Mouse (Mus musculus) frontal cortex, postnatal 36 days (tissue): Measurements from ENCODE around the gene Ly6c1.
"Not testable (repeated sequence)": the region's sequence is repeated elsewhere in the genome, so short reads cannot be mapped to it uniquely, and the experiment has no call there.

ENCODE experiments used
- DNase-seq, 2 experiments: peaks; one replicate each; pipeline ENCODE4 v3.0.0; 2022; ENCODE audit warnings: low spot score in 2 of 2

The Ly6c1 gene

DNA sequence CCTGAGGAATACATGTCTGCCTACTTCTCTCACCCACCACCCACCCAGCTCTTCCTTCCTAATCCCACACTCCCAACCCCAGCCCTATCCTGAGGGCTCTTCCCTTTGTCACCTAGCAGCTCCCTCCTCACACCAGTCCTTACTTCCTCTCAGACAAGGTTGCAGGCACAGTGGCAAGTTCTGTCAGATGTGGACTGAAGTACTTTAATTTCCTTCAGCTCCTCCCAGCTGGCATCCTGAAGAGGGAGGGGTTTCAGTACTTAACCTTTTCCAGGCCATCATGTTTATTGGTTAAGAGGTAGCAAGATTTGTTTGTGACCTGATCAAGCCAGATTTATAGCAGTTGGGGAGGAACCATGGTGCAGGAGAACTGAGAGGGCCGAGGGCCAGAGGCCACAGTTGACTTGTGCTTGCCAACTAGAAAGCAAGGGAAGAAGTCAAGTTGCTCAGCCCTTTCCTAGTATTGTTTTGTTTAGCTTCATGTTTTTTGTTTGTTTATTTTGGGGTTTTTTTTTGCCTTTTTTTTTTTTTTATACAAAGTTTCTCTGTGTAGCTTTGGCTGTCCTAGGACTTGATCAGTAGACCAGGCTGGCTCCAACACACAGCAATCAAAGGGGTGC, at the start of gene Ly6c1:
Gene Ly6c1 (minus strand): TSS at position 189 of the 620 bp plus-strand sequence.
- DNase-seq: not testable (repeated sequence)

DNA sequence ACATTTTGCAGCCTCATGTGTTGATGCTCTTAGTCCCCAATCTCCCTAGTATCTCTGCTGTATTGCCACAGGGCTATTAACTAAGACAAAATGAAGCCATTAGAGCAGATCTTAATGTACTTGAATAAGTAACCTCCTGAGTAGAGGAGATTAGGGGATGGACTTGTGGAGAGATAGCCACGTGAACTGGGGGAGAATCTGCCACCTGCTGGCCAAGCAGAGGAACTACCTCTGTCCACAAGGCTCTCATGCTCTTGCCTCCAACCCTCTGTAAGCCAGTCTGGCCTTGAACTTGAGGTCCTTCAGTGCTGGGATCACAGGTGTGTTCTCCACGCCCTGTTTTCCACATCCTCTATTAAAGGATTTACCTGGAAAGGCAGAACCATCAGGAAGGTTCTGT, 39.4 kb upstream of the Ly6c1 start:
- peak in 1 of 2 experiments; percentile 6 for DNase-seq

DNA sequence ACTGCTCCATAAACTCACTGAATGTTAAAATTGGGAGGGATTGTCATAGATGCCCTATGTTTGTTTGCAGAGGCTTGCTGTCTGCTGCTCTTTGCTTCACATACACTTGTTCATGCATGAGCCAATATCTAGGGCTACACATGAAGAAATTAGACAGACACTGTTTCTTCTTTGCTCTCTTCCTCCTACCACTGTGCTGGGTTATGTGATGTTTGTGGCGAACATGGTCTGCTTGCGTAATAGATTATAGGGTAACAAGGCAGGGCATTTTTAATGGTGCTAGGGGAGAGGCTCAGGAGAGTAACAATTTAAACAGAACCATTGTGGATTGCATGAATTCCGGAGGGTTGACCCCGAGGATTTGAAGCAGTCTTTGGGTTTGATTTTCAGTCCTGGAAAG, 21.3 kb upstream of the Ly6c1 start:
- DNase-seq: no peak

DNA sequence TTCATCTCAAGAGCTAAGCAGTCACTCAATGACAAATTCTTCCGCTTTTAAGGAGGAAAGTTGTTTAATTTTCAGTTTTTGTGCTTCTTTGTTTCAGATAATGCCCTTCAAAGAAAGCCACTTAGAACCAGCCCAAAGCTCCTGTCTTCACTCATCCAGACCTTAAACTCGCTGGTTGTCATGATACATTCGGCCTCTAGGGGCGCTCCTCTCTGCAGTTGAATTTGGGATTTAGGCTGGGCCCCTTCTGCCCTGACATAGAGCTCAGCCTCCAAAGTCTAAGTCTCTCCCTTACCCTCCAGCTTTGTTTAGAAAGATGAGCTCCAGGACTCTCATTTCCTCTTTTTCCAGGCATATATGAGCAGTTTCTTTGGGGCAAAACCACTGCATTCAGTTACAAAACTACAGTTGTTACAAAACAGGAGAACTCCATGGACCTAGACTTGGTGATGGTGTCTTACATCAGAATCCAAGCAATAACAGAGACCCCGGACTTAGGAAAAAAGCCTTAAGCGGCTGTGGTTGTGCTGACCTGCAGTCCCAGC, 13.5 kb upstream of the Ly6c1 start:
- DNase-seq: peak; percentile 28 to 46

DNA sequence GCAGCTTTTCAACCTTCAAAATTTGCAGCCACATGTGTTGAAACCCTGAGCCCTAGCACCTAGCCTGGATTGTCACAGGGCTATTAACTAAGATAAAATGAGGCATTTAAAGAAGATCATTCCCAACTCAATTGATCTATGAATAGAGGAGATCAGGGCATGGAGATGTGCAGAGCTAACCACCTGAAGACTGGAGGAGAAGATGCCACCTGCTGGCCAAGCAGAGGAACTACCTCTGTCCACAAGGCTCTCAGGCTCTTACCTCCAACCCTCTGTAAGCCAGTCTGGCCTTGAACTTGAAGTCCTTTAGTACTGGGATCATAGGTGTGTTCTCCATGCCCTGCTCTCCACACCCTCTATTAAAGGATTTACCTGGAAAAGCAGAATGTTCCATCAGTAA, 11.9 kb upstream of the Ly6c1 start:
- peak; percentile 22 to 25 for DNase-seq

DNA sequence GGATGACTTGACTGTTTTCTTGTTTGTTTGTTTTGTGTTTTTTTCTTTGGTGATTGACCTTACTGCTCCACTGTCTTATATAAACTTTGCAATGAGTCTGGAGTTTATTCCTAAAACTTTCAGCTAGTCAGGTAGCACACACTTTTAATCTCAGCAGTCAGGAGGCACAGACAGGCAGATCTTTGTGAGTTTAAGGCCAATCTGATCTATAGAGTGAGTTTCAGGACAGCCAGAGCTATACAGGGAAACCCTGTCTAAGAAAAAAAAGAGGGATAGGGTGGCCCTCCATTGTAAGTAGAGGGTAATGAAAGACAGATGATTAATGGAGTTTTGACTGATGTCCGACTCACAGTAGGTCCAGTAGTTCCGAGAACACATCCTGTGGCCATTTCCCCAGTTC, 7.4 kb upstream of the Ly6c1 start:
- no peak for DNase-seq

DNA sequence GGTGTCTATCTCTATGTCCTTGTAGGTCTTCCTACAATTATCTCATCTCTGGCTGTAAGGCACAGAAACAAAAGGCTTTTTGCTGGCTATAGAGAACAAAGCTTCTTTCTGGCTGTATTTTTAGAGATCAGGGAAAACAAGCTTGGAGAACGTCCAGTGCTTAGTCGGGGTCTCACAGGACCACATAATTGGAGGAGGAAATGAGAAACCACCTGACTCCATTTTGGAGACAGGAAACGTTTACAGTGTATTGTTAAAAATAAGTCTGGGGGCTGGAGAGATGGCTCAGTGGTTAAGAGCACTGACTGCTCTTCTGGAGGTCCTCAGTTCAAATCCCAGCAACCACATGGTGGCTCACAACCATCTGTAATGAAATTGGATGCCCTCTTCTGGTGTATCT, 6.8 kb upstream of the Ly6c1 start:
- not testable (repeated sequence) for DNase-seq

DNA sequence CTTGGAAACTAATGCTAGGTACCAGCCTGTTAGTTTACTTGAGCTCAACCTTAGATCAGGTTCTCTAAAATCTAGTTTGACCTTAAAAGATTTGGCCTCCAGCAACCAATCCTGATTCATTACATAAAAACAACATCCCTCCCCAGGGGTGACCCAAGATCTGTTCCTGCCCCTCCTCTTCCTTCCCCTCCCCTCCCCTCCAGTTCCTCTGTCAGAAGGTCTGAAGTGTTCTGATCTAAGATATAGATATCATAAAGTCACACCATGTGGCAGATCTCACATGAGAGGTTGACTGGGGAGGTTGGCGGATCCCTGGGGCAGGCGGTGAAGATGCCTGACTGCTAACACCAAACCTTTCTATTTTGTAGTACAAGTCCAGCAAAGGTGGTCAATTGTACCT, 3.8 kb upstream of the Ly6c1 start:
- not testable (repeated sequence) for DNase-seq

DNA sequence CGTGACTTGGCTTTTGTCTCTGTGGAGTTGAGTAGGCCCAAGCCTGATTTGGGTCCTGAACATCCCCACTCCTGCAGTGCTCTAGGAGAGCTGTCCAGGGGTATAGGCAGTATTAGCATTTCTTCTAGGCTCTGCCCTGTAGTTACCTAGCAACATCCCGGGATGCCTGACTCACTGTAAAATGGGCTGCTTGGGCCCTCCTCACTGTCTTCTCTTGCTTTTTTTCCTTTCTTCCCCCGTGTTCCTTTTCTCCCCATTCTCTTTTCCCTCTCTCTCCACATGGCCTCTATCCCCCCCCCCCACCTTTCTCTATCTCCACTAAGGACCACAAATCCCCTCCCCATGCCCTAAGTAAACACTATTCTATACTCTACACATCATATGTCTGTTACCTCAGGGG, 2.5 kb upstream of the Ly6c1 start:
- DNase-seq: not testable (repeated sequence)

DNA sequence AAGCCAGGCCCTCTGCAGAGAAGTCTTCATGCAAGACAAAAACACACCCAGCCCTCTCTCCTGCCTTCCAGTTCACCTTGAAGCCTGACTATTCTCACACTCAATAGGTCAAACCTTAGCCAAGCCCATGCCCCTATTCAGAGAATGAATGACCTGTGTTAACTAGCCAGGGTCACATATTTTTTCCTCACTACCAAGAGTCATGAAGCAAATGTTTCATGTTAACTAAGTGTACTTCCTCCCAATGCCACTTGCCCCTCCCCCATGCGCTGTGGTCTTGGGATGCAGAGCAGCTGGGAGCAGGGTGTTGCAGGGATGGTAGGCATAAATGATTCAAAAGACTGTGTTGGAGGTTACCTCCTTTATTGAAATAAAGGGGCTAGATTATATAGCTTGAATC, 2.0 kb upstream of the Ly6c1 start:
- not testable (repeated sequence) for DNase-seq

DNA sequence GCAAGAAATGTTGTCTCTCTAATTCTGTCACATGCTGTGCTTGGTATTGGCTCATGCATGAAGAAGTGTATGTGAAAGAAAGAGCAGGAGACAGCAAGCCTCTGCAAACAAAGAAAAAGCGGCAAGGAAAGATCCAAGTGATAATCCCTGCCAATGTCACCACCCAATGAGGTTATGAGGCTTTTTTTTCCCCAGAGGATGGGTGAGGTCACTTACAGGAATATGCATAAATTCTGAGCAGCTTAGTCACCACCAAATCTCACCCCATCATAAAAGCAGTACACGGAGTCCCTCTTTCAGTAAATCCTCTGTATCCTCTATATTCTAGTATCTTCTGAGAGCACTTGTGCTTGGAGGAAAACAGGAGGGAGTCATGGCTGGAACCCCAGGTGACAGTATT, 1.2 kb upstream of the Ly6c1 start:
- DNase-seq: not testable (repeated sequence)

DNA sequence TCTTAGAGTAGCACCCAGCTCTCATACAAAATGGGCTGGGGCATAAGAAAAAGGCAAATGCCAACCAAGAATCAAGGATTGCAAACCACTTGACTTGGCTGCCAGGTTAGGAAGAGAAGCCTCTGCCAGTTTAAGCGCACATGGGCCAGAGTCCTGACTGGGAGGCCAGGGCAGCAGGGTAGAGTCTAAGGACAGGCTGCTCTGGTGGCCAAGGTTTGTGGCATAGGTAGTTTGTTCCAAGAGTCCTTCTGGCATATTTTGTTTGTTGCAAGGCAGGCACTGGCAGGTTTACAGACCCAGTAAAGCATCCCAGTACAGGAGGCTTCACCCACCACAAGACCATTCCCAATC, 685 bp downstream of the Ly6c1 start:
- not testable (repeated sequence) for DNase-seq

DNA sequence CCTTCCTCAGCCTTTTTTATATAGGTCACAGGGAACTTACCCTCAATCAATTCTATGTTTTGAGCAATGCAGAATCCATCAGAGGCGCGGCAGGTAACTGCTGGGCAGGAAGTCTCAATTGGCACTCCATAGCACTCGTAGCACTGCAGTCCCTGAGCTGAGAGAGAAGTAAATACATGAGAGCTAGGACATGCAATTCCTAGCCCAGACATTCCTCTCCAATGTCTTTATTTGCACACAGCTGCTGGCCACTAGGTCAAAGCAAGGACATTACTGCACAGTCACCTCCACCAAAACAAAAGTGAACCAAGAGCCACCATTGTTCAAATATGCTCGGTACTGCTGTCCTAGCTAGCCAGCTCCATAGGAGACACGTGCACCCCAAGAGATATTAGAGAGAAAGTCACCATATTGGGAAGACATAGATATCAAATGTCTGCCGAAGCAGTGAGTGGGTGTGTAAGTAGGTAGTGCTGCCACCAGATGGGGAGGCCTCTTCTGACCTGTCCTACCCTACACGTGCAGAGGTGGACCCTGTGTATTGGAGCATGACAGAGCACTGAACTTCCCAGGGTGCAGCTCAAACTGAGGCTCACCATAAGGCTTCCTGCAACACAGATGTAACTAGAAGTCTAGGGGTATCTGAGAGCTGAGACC, 1.2 kb downstream of the Ly6c1 start:
- DNase-seq: not testable (repeated sequence)

DNA sequence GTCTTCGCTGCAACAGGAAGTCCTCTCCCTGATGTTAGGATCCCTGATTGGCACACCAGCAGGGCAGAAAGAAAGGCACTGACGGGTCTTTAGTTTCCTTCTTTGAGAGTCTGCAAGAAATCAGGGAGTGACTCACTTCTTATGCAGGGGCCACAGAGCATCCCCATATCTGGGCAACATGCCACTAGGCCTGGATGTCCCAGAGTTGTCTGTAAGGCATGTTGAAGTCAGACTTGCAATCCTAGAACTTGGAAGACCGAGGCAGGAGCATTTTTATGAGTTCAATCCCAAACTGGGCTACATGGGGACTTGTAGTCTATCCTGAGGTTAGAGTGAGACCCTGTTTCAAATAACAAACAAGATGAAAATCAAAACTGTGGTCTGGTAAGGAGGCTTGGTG, 3.1 kb downstream of the Ly6c1 start:
- not testable (repeated sequence) for DNase-seq

DNA sequence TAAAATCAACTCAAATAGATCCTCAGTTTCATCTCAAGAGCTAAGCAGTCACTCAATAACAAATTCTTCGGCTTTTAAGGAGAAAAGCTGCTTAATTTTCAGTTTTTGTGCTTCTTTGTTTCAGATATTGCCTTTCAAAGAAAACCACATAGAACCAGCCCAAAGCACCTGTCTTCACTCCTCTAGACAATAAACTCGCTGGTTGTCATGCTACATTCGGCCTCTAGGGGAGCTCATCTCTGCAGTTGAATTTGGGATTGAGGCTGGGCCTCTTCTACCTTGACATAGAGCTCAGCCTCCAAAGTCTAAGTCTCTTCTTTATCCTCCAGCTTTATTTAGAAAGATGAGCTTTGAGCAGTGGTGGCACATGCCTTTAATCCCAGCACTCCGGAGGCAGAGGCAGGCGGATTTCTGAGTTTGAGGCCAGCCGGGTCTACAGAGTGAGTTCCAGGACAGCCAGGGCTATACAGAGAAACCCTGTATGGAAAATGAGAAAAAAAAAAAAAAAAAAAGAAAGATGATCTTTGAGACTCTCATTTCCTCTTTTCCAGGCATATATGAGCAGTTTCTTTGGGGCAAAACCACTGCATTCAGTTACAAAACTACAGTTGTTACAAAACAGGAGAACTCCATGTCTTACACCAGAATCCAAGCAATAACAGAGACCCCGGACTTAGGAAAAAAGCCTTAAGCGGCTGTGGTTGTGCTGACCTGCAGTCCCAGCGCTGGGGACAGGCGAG, 27.4 kb downstream of the Ly6c1 start:
- DNase-seq: not testable (repeated sequence)

DNA sequence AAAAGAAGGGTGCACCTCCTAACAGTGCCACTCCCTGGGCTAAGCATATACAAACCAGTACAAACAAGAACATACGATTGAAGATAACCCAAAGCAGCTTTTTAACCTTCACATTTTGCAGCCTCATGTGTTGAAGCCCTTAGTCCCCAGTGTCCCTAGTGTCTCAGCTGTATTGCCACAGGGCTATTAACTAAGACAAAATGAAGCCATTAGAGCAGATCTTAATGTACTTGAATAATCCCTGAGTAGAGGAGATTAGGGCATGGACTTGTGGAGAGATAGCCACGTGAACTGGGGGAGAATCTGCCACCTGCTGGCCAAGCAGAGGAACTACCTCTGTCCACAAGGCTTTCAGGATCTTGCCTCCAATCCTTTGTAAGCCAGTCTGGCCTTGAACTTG, 29.2 kb downstream of the Ly6c1 start:
- peak in 1 of 2 experiments; percentile 8 for DNase-seq
